Mouse (Mus musculus) adrenal gland, adult 10 weeks (tissue): ENCODE results near the gene Zfp651. TPM values are rescaled to one million over a fixed set of nuclear protein-coding genes. Genes with fewer than 3 reads are reported as not detected.

Experiments used
- polyA plus RNA-seq: library from polyadenylated mRNA; stranded (reverse); fragments of 350-450 nt; fragmentation: Illumina TruSeq; extraction: RNeasy Lipid Tissue Mini Kit (QIAGEN cat#74804); gene quantifications from one replicate; pipeline ENCODE4 v1.2.3, GENCODE M21; 2014; ENCODE audit warnings: low read depth, low replicate concordance

Zfp651 gene
- polyA plus RNA-seq: 0.29 TPM

DNA sequence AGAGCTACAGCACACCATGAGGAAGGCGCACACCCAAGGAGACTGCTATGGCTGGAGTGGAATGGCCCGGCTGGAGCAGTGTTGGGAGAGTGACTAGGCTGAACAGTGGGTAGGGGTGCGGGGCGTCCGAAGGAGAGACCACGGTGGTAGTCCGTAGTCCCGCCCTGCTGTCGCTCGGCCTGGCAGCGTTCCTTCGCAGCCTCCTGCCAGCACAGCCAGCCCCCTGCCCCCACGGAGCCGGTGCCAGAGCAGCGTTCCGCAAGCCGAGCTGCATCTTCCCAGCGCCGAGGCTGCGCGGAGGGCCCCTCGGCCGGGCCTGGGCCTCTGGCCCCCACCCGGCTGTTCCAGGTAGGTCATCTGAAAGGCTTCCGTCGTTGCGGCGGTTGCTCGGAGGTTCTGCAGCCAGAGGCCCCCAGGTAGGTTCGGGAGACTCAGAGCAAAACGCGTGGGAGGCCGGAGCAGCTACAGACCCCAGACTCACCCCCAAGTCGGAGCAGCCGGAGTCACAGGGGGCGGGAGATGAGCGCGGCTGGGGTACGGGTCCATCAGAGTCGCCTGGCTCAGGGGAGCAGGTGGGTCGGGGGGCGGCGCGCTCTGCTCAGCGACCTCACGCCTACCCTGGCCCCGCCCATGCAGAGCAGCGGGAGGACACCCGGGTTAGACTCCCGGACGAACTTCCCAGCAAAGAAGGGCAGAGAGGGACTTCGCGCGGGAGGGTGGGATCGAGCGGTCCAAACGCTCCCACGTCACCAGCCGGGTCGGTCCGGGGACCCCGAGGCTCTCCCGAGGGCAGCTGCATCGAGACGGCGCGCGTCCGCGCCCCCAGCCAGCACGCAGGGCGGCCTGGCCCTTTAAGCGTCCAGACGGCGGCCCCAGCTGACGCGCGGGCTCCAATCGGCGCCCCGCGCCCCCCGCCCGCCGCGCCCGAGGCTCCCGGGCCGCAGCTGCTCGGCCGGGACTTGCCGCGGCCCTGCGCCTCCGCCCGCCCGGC lies at the start of gene Zfp651:
Zfp651 (plus strand) TSS at position 240 of the 991 bp plus-strand sequence.

DNA sequence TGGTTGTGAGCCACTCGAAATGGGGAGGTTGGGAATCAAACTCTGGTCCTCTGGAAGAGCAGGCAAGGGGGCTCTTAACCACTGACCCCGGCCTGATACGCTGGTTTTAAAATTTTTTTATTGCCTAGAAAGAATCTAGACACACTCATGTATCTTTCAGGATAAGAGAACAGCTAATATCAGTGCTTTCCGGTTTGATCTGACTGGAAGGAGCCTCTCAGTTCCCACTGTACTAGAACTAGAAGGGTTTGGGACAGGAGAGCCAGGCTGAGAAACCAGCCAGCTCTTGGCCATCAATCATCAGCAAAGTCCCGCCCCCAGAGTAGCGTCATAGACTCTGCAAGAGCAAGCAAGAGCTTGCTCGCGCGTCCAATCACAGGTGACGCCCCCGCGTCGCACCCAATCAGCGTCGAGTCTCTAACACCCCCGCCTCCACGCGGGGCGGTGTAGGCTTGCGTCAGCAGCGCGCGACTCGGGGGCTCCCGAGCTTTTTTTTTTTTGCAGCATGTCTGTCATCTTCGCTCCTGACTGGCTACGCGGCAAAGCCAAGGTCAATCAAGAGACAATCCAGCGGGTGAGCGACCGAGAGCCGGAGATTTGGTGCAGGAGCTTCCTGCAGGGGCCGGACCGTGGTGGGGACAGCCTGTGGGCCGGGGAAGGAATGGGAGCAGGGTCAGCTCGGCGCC lies 49.1 kb upstream of the Zfp651 start, which contains the start of gene Ss18l2:
Ss18l2 (plus strand) TSS at position 432 of the 686 bp plus-strand sequence.

GRCm38 (mm10) chr9:121718792-121719318 lies 40.3 kb upstream of the Zfp651 start, which contains the start of gene Nktr:
Gene Nktr, plus strand, starts transcription at chr9:121719169.

GRCm38 (mm10) chr9:121777484-121778065 lies 18.4 kb downstream of the Zfp651 start, which contains the start of gene Klhl40:
Gene Klhl40, plus strand, starts transcription at chr9:121777607.

DNA sequence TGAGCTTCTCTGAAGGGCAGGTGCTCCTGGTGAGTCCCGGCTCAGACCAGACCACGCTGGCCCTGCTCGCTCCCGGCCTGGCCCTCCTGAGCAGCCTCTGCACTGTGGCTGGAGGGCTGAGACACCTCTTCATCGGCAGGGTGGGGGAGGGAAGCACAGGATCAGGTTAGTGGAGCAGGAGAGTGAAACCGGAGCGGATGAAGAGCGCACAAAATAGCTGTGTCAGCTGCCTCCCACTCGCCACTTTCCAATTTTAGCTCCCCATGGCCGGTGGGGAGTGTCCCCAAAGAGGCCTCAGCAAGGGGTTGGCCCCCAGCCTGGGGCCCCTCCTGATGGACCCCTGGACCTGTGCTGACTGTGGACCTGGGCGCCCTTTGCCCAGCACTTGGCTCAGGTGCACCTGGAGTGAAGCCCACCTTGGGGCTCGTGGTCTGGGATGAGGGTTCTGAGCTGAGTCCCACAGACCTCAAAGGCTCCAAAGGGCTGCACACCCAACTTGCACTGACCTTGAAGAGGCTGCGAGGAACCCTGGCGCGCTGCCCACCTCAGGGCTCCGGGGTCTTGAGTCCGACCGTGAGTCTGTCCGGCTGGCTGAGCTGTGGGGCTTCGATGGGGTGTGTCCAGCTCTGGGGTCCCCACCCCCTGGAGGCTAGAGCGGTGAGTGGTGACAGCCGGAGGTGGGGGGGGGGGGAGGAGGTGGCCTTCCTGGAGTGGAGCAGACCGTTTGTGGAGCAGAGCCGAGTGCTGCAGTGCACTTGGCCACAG lies 32.8 kb downstream of the Zfp651 start, which contains the start of gene Hhatl:
Hhatl (minus strand) TSS at position 751 of the 765 bp plus-strand sequence.

Other genes with a start within 250 kb of the Zfp651 start
- gene Lyzl4, start 117.2 kb upstream of the Zfp651 start, polyA plus RNA-seq: not detected
- not detected for gene Vipr1, start 116.6 kb upstream of the Zfp651 start, polyA plus RNA-seq
- 7.9 TPM for gene Sec22c, start 53.8 kb upstream of the Zfp651 start, polyA plus RNA-seq
- 53.9 TPM for gene Ss18l2, start 49.0 kb upstream of the Zfp651 start, polyA plus RNA-seq
- 128 TPM for gene Nktr, start 40.2 kb upstream of the Zfp651 start, polyA plus RNA-seq
- gene Klhl40, start 18.3 kb downstream of the Zfp651 start, polyA plus RNA-seq: not detected
- gene Hhatl, start 33.2 kb downstream of the Zfp651 start, polyA plus RNA-seq: not detected
- not detected for gene Ccdc13, start 80.1 kb downstream of the Zfp651 start, polyA plus RNA-seq
- gene Higd1a, start 99.0 kb downstream of the Zfp651 start, polyA plus RNA-seq: 59.5 TPM
- gene Ackr2, start 139.0 kb downstream of the Zfp651 start, polyA plus RNA-seq: 0.58 TPM
- gene Cyp8b1, start 157.0 kb downstream of the Zfp651 start, polyA plus RNA-seq: not detected
- 0.47 TPM for gene Fam198a, start 191.7 kb downstream of the Zfp651 start, polyA plus RNA-seq
- 0.23 TPM for gene Pomgnt2, start 237.8 kb downstream of the Zfp651 start, polyA plus RNA-seq